Mouse (Mus musculus): Measurements from ENCODE around the gene Nckap5. TPM values are rescaled to one million over a fixed set of nuclear protein-coding genes. Genes with fewer than 3 reads are reported as not detected.

The Nckap5 gene
- polyA plus RNA-seq, 1 experiment from 2014 or later, result 22.1 TPM

DNA sequence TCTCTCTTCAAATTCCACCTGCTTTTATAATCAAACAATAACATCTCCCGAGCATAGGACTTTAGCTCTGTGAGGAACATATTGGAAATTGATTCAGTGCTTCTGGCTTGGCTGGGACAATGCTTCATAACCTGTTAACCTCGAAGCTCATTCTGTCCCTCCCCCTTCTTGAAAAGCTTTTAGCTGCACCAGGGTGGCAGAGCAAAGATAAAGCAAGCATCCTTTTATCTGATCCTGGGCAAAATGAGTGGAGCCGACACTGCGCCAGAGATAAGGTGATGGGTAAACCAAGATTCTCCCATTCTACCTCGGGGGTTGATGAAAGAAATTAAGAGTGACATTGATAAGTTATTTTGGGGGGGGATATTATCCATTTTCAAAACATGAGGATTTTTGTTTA, 824.9 kb downstream of the Nckap5 start:
- H3K4me1 ChIP-seq, result peaks cover 3% of the 10 kb centered on the region; the same call in 1 of the 2 replicates
- H3K27me3 ChIP-seq, result no peaks in the 10 kb centered on the region
- H3K9ac ChIP-seq, result no peak overlapping the region
- H3K27ac ChIP-seq, result no peak overlapping the region
- H3K9me3 ChIP-seq (replicated peaks), result no peaks in the 10 kb centered on the region
- H3K4me3 ChIP-seq, result no peak overlapping the region
- H3K36me3 ChIP-seq (ENCODE audit: poor library complexity, severe bottlenecking), result peaks cover 3% of the 10 kb centered on the region; the same call in 1 of the 2 replicates
- no peak for ATAC-seq
- H3K4me2 ChIP-seq, result no peak overlapping the region
- 79% methylated on average over 5 of the region's 5 CpGs for WGBS

GRCm38 (mm10) chr1:125996540-125996939, 834.1 kb downstream of the Nckap5 start:
- Histone ChIP-seq H3K9ac (no peak overlapping the region), H3K4me1 (no peaks in the 10 kb centered on the region), H3K27ac (no peak overlapping the region), H3K9me3 (replicated peaks) (no peaks in the 10 kb centered on the region), H3K27me3 (no peaks in the 10 kb centered on the region), H3K36me3 (ENCODE audit: poor library complexity, severe bottlenecking) (no peaks in the 10 kb centered on the region), H3K4me3 (no peak overlapping the region), H3K4me2 (no peak overlapping the region)
- WGBS, result 73% methylated on average over 3 of the region's 3 CpGs
- ATAC-seq, result no peak

- Histone ChIP-seq H3K4me2 (no peak overlapping the region), H3K4me3 (no peak overlapping the region), H3K9ac (no peak overlapping the region), H3K27ac (no peak overlapping the region), H3K36me3 (ENCODE audit: poor library complexity, severe bottlenecking) (no peaks in the 10 kb centered on the region), H3K9me3 (replicated peaks) (no peaks in the 10 kb centered on the region), H3K4me1 (no peaks in the 10 kb centered on the region), H3K27me3 (no peaks in the 10 kb centered on the region)
- ATAC-seq, result peak; percentile 45; the same call in 1 of the 2 replicates
- 93% methylated on average over 3 of the region's 3 CpGs for WGBS
These were observed 842.8 kb downstream of the Nckap5 start for GRCm38 (mm10) chr1:125987803-125988202.

- H3K4me1 ChIP-seq, result peaks cover 8% of the 10 kb centered on the region
- no peak overlapping the region for H3K9ac ChIP-seq
- H3K27me3 ChIP-seq, result no peaks in the 10 kb centered on the region
- WGBS, result 69% methylated on average over 2 of the region's 2 CpGs
- peaks cover 7% of the 10 kb centered on the region; the same call in 1 of the 2 replicates for H3K36me3 ChIP-seq (ENCODE audit: poor library complexity, severe bottlenecking)
- no peak overlapping the region for H3K4me3 ChIP-seq
- H3K4me2 ChIP-seq, result no peak overlapping the region
- no peak for ATAC-seq
- H3K27ac ChIP-seq, result no peak overlapping the region
- no peaks in the 10 kb centered on the region for H3K9me3 ChIP-seq (replicated peaks)
These were observed 846.0 kb downstream of the Nckap5 start for GRCm38 (mm10) chr1:125984570-125984969.

- WGBS, result 92% methylated on average over 3 of the region's 3 CpGs
- no peaks in the 10 kb centered on the region for H3K27me3 ChIP-seq
- H3K9ac ChIP-seq, result no peak overlapping the region
- H3K4me2 ChIP-seq, result no peak overlapping the region
- no peak overlapping the region for H3K27ac ChIP-seq
- no peak for ATAC-seq
- no peak overlapping the region for H3K4me3 ChIP-seq
- H3K4me1 ChIP-seq, result peaks cover 16% of the 10 kb centered on the region
- H3K36me3 ChIP-seq (ENCODE audit: poor library complexity, severe bottlenecking), result peaks cover 5% of the 10 kb centered on the region; the same call in 1 of the 2 replicates
- H3K9me3 ChIP-seq (replicated peaks), result no peaks in the 10 kb centered on the region
These were observed 856.0 kb downstream of the Nckap5 start for GRCm38 (mm10) chr1:125974649-125975048.

GRCm38 (mm10) chr1:125971933-125972332, 858.7 kb downstream of the Nckap5 start:
- no peaks in the 10 kb centered on the region for H3K27me3 ChIP-seq
- H3K4me3 ChIP-seq, result no peak overlapping the region
- no peak overlapping the region for H3K4me2 ChIP-seq
- H3K27ac ChIP-seq, result peak overlapping the region; percentile 11; the same call in 1 of the 2 replicates
- ATAC-seq, result peak; percentile 72; the same call in 1 of the 2 replicates
- H3K9me3 ChIP-seq (replicated peaks), result no peaks in the 10 kb centered on the region
- 19% methylated on average over 6 of the region's 6 CpGs for WGBS
- H3K36me3 ChIP-seq (ENCODE audit: poor library complexity, severe bottlenecking), result peaks cover 5% of the 10 kb centered on the region; the same call in 1 of the 2 replicates
- H3K9ac ChIP-seq, result no peak overlapping the region
- H3K4me1 ChIP-seq, result peaks cover 10% of the 10 kb centered on the region

GRCm38 (mm10) chr1:125967671-125968070, 862.9 kb downstream of the Nckap5 start:
- Histone ChIP-seq H3K27me3 (no peaks in the 10 kb centered on the region), H3K4me2 (no peak overlapping the region), H3K4me1 (peaks cover 10% of the 10 kb centered on the region), H3K9me3 (replicated peaks) (no peaks in the 10 kb centered on the region), H3K36me3 (ENCODE audit: poor library complexity, severe bottlenecking) (no peaks in the 10 kb centered on the region), H3K4me3 (no peak overlapping the region), H3K27ac (no peak overlapping the region), H3K9ac (no peak overlapping the region)
- 85% methylated on average over 6 of the region's 6 CpGs for WGBS
- ATAC-seq, result no peak

DNA sequence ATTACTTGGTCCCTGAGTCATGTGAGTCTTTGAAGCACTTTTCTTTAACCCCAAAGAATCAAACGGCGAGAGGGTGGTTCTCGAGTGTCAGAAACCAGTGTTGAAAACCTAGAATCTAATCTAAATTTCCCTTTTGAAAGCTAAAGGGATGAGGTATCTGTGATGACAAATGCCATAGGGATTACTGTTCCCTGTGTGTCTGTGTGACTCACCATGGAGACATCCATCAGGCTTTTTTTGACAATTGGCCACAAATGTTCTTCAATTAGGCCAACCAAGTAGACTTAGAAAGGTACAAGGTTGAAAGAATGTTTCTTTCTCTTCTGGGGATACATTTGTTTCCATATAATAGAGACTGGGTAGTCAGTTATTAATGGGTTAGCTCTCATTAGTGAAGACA, 879.6 kb downstream of the Nckap5 start:
- WGBS, result 78% methylated on average over 3 of the region's 3 CpGs

GRCm38 (mm10) chr1:125949076-125949475, 881.5 kb downstream of the Nckap5 start:
- H3K27ac ChIP-seq, result no peak overlapping the region
- H3K4me3 ChIP-seq, result no peak overlapping the region
- no peak for ATAC-seq
- no peak overlapping the region for H3K4me2 ChIP-seq
- H3K36me3 ChIP-seq (ENCODE audit: poor library complexity, severe bottlenecking), result no peaks in the 10 kb centered on the region
- H3K9ac ChIP-seq, result no peak overlapping the region
- H3K4me1 ChIP-seq, result no peaks in the 10 kb centered on the region
- no peaks in the 10 kb centered on the region for H3K27me3 ChIP-seq
- no peaks in the 10 kb centered on the region for H3K9me3 ChIP-seq (replicated peaks)
- 73% methylated on average over 6 of the region's 6 CpGs for WGBS

More for the DNA sequence above, 879.6 kb downstream of the Nckap5 start:
- Histone ChIP-seq H3K4me2 (no peak overlapping the region), H3K4me1 (no peaks in the 10 kb centered on the region), H3K36me3 (ENCODE audit: poor library complexity, severe bottlenecking) (no peaks in the 10 kb centered on the region), H3K9ac (no peak overlapping the region), H3K4me3 (no peak overlapping the region), H3K27ac (no peak overlapping the region), H3K9me3 (replicated peaks) (no peaks in the 10 kb centered on the region), H3K27me3 (no peaks in the 10 kb centered on the region)
- ATAC-seq, result no peak

- Histone ChIP-seq H3K4me2 (no peak overlapping the region), H3K4me1 (no peaks in the 10 kb centered on the region), H3K9ac (no peak overlapping the region), H3K36me3 (ENCODE audit: poor library complexity, severe bottlenecking) (no peaks in the 10 kb centered on the region), H3K27me3 (no peaks in the 10 kb centered on the region), H3K9me3 (replicated peaks) (no peaks in the 10 kb centered on the region), H3K4me3 (no peak overlapping the region), H3K27ac (peak overlapping the region; percentile 10; the same call in 1 of the 2 replicates)
- WGBS, result 68% methylated on average over 9 of the region's 9 CpGs
- 0 out of 2 replicates have a peak, but pooled peaks have one; percentile 33 for ATAC-seq
These were observed 885.5 kb downstream of the Nckap5 start for GRCm38 (mm10) chr1:125945136-125945535.

DNA sequence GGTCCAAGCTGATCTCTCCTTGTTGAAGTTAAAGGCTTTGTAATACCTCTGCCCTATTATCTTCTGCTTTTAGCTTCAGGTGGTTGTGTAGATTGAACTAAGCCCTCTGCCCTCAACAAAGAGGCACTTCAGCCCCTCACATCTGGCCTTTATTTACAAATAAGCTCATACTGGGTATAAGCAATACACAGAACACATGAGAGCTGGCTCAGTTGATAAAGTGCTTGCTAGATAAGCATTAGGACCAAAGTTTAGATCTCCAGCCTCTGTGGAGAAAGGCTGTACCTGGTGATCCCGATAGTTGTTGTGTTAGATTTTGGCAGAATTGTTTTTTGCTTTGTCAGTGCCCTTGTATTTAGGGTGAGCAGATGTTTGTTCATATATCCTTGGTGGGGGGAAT, 887.3 kb downstream of the Nckap5 start:
- no peaks in the 10 kb centered on the region for H3K36me3 ChIP-seq (ENCODE audit: poor library complexity, severe bottlenecking)
- H3K4me3 ChIP-seq, result no peak overlapping the region
- H3K9ac ChIP-seq, result no peak overlapping the region
- no peak overlapping the region for H3K4me2 ChIP-seq
- no peaks in the 10 kb centered on the region for H3K4me1 ChIP-seq
- H3K27ac ChIP-seq, result no peak overlapping the region
- ATAC-seq, result no peak
- H3K27me3 ChIP-seq, result no peaks in the 10 kb centered on the region
- 91% methylated on average over 1 of the region's 1 CpGs for WGBS
- no peaks in the 10 kb centered on the region for H3K9me3 ChIP-seq (replicated peaks)

DNA sequence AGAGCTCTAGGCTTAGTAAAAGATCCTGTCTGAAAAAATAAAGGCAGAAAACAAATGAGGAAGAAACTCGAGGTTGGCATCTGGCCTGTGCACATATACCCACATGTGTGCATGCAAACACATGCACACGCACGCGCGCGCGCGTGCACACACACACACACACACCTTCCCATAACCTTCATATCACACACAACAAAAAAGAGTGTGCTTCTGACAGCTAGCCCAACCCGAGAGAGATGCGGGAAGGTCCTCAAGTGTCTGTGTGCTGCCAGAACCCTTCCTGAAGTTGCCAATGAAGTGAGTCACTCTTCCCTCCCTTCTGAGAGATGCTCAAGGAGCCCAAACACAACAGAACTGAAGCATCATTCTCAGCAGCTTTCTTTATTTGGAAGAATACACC, 905.1 kb downstream of the Nckap5 start:
- H3K4me2 ChIP-seq, result no peak overlapping the region
- ATAC-seq, result no peak
- H3K27ac ChIP-seq, result no peak overlapping the region

DNA sequence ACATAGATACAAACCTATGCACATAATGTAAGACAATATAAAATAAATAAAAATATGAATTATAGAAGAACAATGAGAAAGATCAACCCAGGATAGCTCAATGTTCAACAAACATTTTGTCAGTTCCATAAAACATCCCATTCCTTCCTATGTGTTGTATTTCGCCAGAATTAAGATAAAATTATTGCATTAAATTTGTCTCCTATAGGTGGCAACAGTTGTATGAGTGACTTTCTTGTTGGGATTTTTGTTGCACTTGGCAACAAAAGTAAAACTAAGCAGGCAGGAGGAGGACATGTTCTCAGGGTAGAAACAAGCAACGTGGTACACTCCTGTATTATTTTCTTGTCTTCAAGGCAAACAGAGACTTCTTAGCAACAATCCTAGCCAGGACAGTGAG, 907.5 kb downstream of the Nckap5 start:
- 85% methylated on average over 2 of the region's 2 CpGs for WGBS

More for the DNA sequence above, 905.1 kb downstream of the Nckap5 start:
- Histone ChIP-seq H3K27me3 (no peaks in the 10 kb centered on the region; the same call in 1 of the 2 replicates), H3K9ac (no peak overlapping the region), H3K4me1 (peaks cover 10% of the 10 kb centered on the region; the same call in 1 of the 2 replicates), H3K4me3 (no peak overlapping the region), H3K9me3 (replicated peaks) (no peaks in the 10 kb centered on the region), H3K36me3 (ENCODE audit: poor library complexity, severe bottlenecking) (0 out of 2 replicates have a peak, but pooled peaks cover 2% of the 10 kb centered on the region)
- 93% methylated on average over 10 of the region's 10 CpGs for WGBS

More for the DNA sequence above, 907.5 kb downstream of the Nckap5 start:
- peaks cover 10% of the 10 kb centered on the region; the same call in 1 of the 2 replicates for H3K4me1 ChIP-seq
- no peaks in the 10 kb centered on the region for H3K36me3 ChIP-seq (ENCODE audit: poor library complexity, severe bottlenecking)
- no peaks in the 10 kb centered on the region; the same call in 1 of the 2 replicates for H3K27me3 ChIP-seq
- H3K4me3 ChIP-seq, result no peak overlapping the region
- no peak overlapping the region for H3K27ac ChIP-seq
- no peak overlapping the region for H3K4me2 ChIP-seq
- H3K9me3 ChIP-seq (replicated peaks), result 0 out of 2 replicates have a peak, but pooled peaks cover 3% of the 10 kb centered on the region
- no peak for ATAC-seq
- no peak overlapping the region for H3K9ac ChIP-seq

Data from forebrain, embryonic 13.5 days (tissue).